Mouse (Mus musculus): ENCODE data around the gene Gzmd. TPM values are rescaled to one million over a fixed set of nuclear protein-coding genes. Genes with fewer than 3 reads are reported as not detected.
A peak's percentile ranks its signal among the peaks of the same experiment; 100 is the strongest.
"Not testable (repeated sequence)": the region's sequence is repeated elsewhere in the genome, so short reads cannot be mapped to it uniquely, and the experiment has no call there.

Gzmd gene
- total and polyA plus RNA-seq, 3 experiments = not detected

DNA sequence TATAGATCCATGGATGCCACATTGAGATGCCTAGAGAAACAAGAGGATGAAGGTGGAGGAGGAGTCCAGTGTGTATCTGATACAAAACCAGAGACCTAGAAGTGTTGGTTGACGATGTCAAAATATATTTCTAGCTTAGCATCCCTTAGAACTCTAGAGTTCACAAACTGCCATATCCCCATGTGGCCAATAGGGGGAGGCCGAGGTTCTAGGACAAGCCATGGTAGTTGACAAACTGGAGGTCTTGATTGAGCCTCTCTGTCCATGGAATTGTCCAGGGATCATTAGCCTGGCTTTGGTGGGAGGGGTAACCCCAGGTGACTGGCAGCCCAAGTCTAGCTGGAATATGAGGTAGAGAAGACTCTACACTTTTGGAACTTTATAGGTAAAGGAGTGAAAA is 22.9 kb upstream of the Gzmd start:
- no peak for DNase-seq
- 52% methylated on average over 2 of the region's 2 CpGs for WGBS
- intact Hi-C loops (cut with DNase I) = no loop called here

GRCm38 (mm10) chr14:56133675-56134074 is 1.3 kb upstream of the Gzmd start:
- DNase-seq; H3K4me1 ChIP-seq (ENCODE audit: control insufficient read depth, insufficient read depth, low read length); H3K79me2 ChIP-seq (replicated peaks; ENCODE audit: control insufficient read depth, insufficient read depth, low read length); H3K4me3 ChIP-seq; H3K27me3 ChIP-seq (ENCODE audit: control insufficient read depth, insufficient read depth, low read length); intact Hi-C loops (cut with DNase I); H3K36me3 ChIP-seq (ENCODE audit: control insufficient read depth, insufficient read depth, low read length); H3K9ac ChIP-seq (ENCODE audit: low read depth, low read length); H3K27ac ChIP-seq: not testable (repeated sequence)
- WGBS = 63% methylated on average over 1 of the region's 1 CpGs

More for the DNA sequence above, 22.9 kb upstream of the Gzmd start:
- Histone ChIP-seq H3K9ac (ENCODE audit: low read depth, low read length) (no peak overlapping the region), H3K27ac (no peak overlapping the region), H3K79me2 (replicated peaks; ENCODE audit: control insufficient read depth, insufficient read depth, low read length) (no peaks in the 10 kb centered on the region), H3K36me3 (ENCODE audit: control insufficient read depth, insufficient read depth, low read length) (no peaks in the 10 kb centered on the region), H3K27me3 (ENCODE audit: control insufficient read depth, insufficient read depth, low read length) (0 out of 2 replicates have a peak, but pooled peaks cover 2% of the 10 kb centered on the region), H3K4me1 (ENCODE audit: control insufficient read depth, insufficient read depth, low read length) (no peaks in the 10 kb centered on the region), H3K4me3 (no peak overlapping the region)
- no peak for TF ChIP-seq EP300 (IDR thresholded peaks at IDR 0.05; ENCODE audit: insufficient read depth, low read depth, low read length)
- TF ChIP-seq CTCF (IDR thresholded peaks at IDR 0.05) = peak; percentile 39

GRCm38 (mm10) chr14:56128341-56128740 is 4.1 kb downstream of the Gzmd start:
- Histone ChIP-seq H3K79me2 (replicated peaks; ENCODE audit: control insufficient read depth, insufficient read depth, low read length) (no peaks in the 10 kb centered on the region), H3K27ac (no peak overlapping the region), H3K9ac (ENCODE audit: low read depth, low read length) (no peak overlapping the region), H3K27me3 (ENCODE audit: control insufficient read depth, insufficient read depth, low read length) (no peaks in the 10 kb centered on the region), H3K36me3 (ENCODE audit: control insufficient read depth, insufficient read depth, low read length) (no peaks in the 10 kb centered on the region), H3K4me1 (ENCODE audit: control insufficient read depth, insufficient read depth, low read length) (no peaks in the 10 kb centered on the region), H3K4me3 (no peak overlapping the region)
- 53% methylated on average over 3 of the region's 3 CpGs for WGBS
- DNase-seq = no peak
- TF ChIP-seq EP300 (IDR thresholded peaks at IDR 0.05; ENCODE audit: insufficient read depth, low read depth, low read length) (no peak), CTCF (IDR thresholded peaks at IDR 0.05) (peak; percentile 22; the same call in 1 of the 2 replicates), POLR2A (IDR thresholded peaks at IDR 0.05; ENCODE audit: insufficient read depth, low read depth, low read length) (no peak)
- intact Hi-C loops (cut with DNase I) = no loop called here

DNA sequence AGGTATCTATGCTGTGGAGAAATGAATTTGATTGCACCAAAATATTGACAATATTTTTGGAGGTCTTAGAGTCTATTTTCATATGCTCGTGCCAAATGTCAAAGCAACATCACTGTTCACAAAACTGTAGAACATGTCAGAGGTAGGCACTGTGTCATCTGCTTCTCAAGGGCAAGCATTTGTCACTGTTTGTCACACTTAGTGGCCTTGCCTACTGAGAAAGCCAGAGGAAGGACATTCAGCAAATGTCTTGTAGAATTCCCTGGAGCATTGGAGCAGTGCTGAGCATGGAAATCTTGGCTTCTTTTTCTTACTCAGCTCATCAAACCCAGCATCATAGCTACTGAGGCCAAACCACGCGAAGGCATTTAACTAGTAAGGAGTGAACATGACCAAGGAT is 8.9 kb downstream of the Gzmd start:
- intact Hi-C loops (cut with DNase I) = no loop called here
- Histone ChIP-seq H3K27me3 (ENCODE audit: control insufficient read depth, insufficient read depth, low read length) (no peaks in the 10 kb centered on the region), H3K9ac (ENCODE audit: low read depth, low read length) (no peak overlapping the region), H3K4me1 (ENCODE audit: control insufficient read depth, insufficient read depth, low read length) (no peaks in the 10 kb centered on the region), H3K4me3 (no peak overlapping the region), H3K79me2 (replicated peaks; ENCODE audit: control insufficient read depth, insufficient read depth, low read length) (no peaks in the 10 kb centered on the region), H3K36me3 (ENCODE audit: control insufficient read depth, insufficient read depth, low read length) (no peaks in the 10 kb centered on the region), H3K27ac (no peak overlapping the region)
- TF ChIP-seq POLR2A (IDR thresholded peaks at IDR 0.05; ENCODE audit: insufficient read depth, low read depth, low read length) (no peak), EP300 (IDR thresholded peaks at IDR 0.05; ENCODE audit: insufficient read depth, low read depth, low read length) (no peak), CTCF (IDR thresholded peaks at IDR 0.05) (no peak)
- WGBS = 81% methylated on average over 3 of the region's 3 CpGs
- DNase-seq = no peak

GRCm38 (mm10) chr14:56120525-56120924 is 11.9 kb downstream of the Gzmd start, which contains the start of gene Gzme:
Gene Gzme (minus strand): TSS chr14:56120625.
- H3K36me3 ChIP-seq (ENCODE audit: control insufficient read depth, insufficient read depth, low read length) = no peaks in the 10 kb centered on the region
- H3K79me2 ChIP-seq (replicated peaks; ENCODE audit: control insufficient read depth, insufficient read depth, low read length) = no peaks in the 10 kb centered on the region
- no peaks in the 10 kb centered on the region for H3K27me3 ChIP-seq (ENCODE audit: control insufficient read depth, insufficient read depth, low read length)
- no peak within 1 kb of the TSS for H3K9ac ChIP-seq (ENCODE audit: low read depth, low read length)
- TF ChIP-seq EP300 (IDR thresholded peaks at IDR 0.05; ENCODE audit: insufficient read depth, low read depth, low read length) (no peak), CTCF (IDR thresholded peaks at IDR 0.05) (no peak), POLR2A (IDR thresholded peaks at IDR 0.05; ENCODE audit: insufficient read depth, low read depth, low read length) (no peak)
- no peak within 1 kb of the TSS for H3K4me3 ChIP-seq
- no peaks in the 10 kb centered on the region for H3K4me1 ChIP-seq (ENCODE audit: control insufficient read depth, insufficient read depth, low read length)
- DNase-seq = no peak
- intact Hi-C loops (cut with DNase I) = no loop called here
- H3K27ac ChIP-seq = no peak within 1 kb of the TSS

DNA sequence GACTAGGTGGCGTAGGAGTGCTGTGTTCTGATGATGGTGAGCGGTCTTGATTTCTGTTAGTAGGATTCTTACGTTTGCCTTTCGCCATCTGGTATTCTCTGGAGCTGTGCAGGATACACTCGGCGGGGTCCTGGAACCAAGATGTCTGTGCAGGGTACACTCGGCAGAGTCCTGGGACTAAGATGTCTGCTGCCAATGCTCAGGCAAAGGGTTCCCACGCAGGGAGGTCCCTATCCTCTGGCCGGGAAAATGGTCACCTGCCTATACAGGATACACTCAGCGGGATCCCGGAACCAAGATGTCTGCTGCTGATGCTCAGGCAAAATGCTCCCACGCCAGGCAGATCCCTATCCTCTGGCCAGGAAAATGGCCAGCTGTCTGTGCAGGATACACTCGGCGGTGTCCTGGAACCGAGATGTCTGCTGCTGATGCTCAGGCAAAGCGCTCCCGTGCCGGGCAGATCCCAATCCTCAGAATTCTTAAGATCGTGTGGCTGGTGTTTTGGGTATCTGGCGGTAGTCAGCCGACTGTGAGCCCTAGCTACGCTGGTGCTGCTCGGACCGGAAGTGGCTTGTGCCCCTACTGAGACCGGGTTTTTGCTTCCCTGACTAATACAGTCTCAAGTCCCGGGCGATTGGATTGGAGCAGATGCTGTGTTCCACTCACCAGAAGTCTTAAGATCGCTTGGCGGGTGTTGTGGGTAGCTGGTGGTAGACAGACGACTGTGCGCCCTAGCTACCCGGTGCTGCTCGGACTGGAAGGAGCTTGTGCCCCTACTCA is 16.7 kb downstream of the Gzmd start:
- intact Hi-C loops (cut with DNase I); H3K36me3 ChIP-seq (ENCODE audit: control insufficient read depth, insufficient read depth, low read length): not testable (repeated sequence)
- WGBS = 86% methylated on average over 33 of the region's 33 CpGs

More for the DNA sequence above, 16.7 kb downstream of the Gzmd start:
- not testable (repeated sequence) for H3K79me2 ChIP-seq (replicated peaks; ENCODE audit: control insufficient read depth, insufficient read depth, low read length); DNase-seq; H3K27me3 ChIP-seq (ENCODE audit: control insufficient read depth, insufficient read depth, low read length); H3K9ac ChIP-seq (ENCODE audit: low read depth, low read length); H3K27ac ChIP-seq; H3K4me3 ChIP-seq; H3K4me1 ChIP-seq (ENCODE audit: control insufficient read depth, insufficient read depth, low read length)

All from heart, adult 2 months (tissue).